ENCODE assay signal across 22 mouse cellular contexts in the genomic region with DNA sequence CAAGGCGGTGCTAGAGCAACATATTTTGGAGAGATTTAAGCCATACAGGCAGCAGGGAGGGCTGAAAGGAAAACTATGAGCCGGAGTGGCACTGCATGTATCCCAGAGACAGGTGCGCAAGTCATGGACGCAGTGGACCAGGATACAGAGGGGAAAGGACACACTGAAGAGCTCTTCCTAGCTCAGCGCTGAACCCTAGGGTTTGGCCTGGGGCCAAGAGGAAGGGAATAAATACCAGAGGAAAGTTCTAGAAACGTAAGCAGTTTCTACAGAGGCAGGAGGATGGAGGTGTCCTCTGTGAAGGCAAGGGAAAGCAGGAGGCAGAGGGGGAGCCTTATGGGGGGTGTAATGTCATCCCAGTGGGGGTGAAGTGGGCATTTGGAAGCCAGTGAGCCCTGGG.
"Had no signal": no experiment of that assay in that cellular context is flagged by ENCODE, and none has a peak within 500 bp of the region (broad histone marks: within the 10 kb centered on the region; RNA-seq: fewer than 3 reads in every experiment).

No protein-coding gene starts in this region.

- H3K9ac ChIP-seq: forebrain, postnatal 0 days; heart, embryonic 13.5 days; heart, embryonic 15.5 days; hindbrain, embryonic 13.5 days; hindbrain, embryonic 15.5 days; limb, embryonic 13.5 days; limb, embryonic 15.5 days; liver, embryonic 12.5 days; liver, embryonic 14.5 days had no signal

- H3K9me3 ChIP-seq: heart, embryonic 13.5 days; heart, embryonic 15.5 days; hindbrain, embryonic 13.5 days; hindbrain, embryonic 15.5 days; limb, embryonic 13.5 days; limb, embryonic 15.5 days; liver, embryonic 12.5 days had no signal

- H3K27ac ChIP-seq: heart, adult 2 months; heart, embryonic 13.5 days; heart, embryonic 15.5 days; hindbrain, embryonic 13.5 days; hindbrain, embryonic 15.5 days; hindbrain, postnatal 0 days; kidney, postnatal 0 days; limb, embryonic 13.5 days; limb, embryonic 15.5 days; liver, embryonic 12.5 days; liver, embryonic 14.5 days had no signal

- ATAC-seq: forebrain, postnatal 0 days; hindbrain, postnatal 0 days; intestine, embryonic 16.5 days; liver, embryonic 12.5 days had no signal

- H3K36me3 ChIP-seq: heart, embryonic 15.5 days; hindbrain, embryonic 15.5 days; limb, embryonic 13.5 days; limb, embryonic 15.5 days; liver, embryonic 12.5 days had no signal

- DNase-seq: forebrain, postnatal 0 days; gastrocnemius, postnatal 14 days; gastrocnemius, postnatal 36 days; heart, adult 11 months; heart, adult 2 months; heart, postnatal 14 days; heart, postnatal 36 days; layer of hippocampus, adult 9-11 months; layer of hippocampus, postnatal 36 days; left cerebral cortex, postnatal 4 days had no signal

- H3K4me1 ChIP-seq: liver, embryonic 12.5 days had no signal

- H3K4me3 ChIP-seq: heart, adult 2 months; heart, embryonic 13.5 days; heart, embryonic 15.5 days; hindbrain, embryonic 13.5 days; hindbrain, embryonic 15.5 days; limb, embryonic 13.5 days; limb, embryonic 15.5 days; liver, embryonic 12.5 days had no signal

- H3K4me2 ChIP-seq: heart, embryonic 11.5 days; heart, embryonic 13.5 days; heart, embryonic 15.5 days; hindbrain, embryonic 13.5 days; hindbrain, embryonic 15.5 days; limb, embryonic 13.5 days; limb, embryonic 15.5 days; liver, embryonic 12.5 days had no signal

- H3K27me3 ChIP-seq: heart, embryonic 15.5 days; hindbrain, embryonic 13.5 days; hindbrain, embryonic 15.5 days; limb, embryonic 13.5 days; limb, embryonic 15.5 days had no signal
